Mouse (Mus musculus): ENCODE measurements around the gene Snx18. TPM values are rescaled to one million over a fixed set of nuclear protein-coding genes. Genes with fewer than 3 reads are reported as not detected.

Snx18 gene
- polyA plus RNA-seq, 1 experiment from 2014 or later = 9.9 TPM

DNA sequence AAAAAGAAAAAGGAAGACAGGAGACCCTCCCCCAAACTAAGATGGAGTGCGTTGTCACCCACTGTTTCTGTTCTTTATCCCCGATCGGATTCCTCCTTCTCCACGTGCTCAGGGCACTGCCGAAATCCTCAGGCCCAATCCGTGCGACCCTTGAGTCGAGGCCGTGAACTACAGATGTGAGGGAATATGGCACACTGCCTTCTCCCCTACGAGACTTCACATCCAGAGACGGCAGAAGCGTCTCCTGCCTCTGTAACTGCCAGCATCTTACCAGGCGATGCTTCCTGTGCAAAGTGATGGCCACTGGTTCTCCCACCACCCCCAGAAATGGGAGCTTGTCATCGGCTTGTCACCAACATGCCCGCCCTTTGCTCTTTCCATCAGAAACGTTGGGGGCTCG lies 24.7 kb downstream of the Snx18 start:
- Histone ChIP-seq H3K4me3 (replicated peaks) (no peak overlapping the region), H3K36me3 (peaks cover 7% of the 10 kb centered on the region; the same call in 1 of the 2 replicates), H3K4me2 (no peak overlapping the region), H3K9me3 (replicated peaks) (no peaks in the 10 kb centered on the region), H3K27me3 (replicated peaks) (no peaks in the 10 kb centered on the region), H3K9ac (replicated peaks) (no peak overlapping the region), H3K27ac (replicated peaks) (no peak overlapping the region), H3K4me1 (peaks cover 32% of the 10 kb centered on the region)
- ATAC-seq (ENCODE audit: low FRiP score) = no peak
- WGBS = 85% methylated on average over 17 of the region's 17 CpGs

DNA sequence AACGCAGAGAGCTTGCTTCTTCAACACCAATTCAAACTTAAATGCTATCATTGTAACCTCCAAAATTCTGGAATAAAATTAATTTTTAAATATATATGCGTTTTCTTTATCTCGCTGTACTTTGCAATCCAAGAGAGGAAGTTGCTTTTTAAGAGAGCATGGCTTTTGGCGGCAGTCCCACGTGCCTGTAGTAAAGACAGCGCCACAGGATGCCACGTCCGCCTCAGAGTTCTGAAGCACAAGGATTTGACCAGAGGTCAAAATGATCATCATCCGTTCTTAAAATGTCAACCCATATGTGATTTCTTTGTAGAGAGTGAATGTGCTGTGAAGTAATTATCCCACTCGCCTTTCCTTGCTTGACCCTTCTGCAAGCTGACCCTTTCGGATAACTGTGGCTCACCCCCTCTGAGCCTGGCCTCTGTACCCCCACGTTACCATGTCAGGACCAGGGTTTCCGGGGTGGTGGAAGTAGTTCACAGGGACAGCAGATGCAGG lies 25.6 kb downstream of the Snx18 start:
- H3K4me1 ChIP-seq = peaks cover 31% of the 10 kb centered on the region
- no peaks in the 10 kb centered on the region for H3K27me3 ChIP-seq (replicated peaks)
- no peak overlapping the region for H3K4me2 ChIP-seq
- no peak overlapping the region for H3K4me3 ChIP-seq (replicated peaks)
- 67% methylated on average over 13 of the region's 13 CpGs for WGBS
- no peak overlapping the region for H3K9ac ChIP-seq (replicated peaks)
- H3K36me3 ChIP-seq = peaks cover 7% of the 10 kb centered on the region; the same call in 1 of the 2 replicates
- no peaks in the 10 kb centered on the region for H3K9me3 ChIP-seq (replicated peaks)
- ATAC-seq (ENCODE audit: low FRiP score) = no peak
- H3K27ac ChIP-seq (replicated peaks) = no peak overlapping the region

DNA sequence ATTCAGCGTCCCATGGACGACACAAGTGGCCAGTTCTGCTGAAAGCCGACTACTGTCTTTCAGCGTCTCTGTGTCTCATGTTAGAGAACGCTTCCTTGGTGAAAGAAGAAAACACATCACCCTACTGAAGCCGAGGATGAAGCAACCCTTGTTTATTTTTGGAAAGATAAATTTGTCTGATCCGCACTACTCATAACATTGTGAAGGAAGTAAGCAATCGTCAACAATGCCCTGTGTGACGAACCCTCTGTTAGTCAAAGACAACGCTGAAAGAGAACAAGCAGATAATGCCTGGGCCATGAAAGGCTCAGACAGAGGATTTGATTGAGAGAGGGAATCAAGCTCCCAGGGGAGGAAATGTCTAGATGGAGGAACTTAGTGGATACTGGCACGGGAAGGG lies 27.0 kb downstream of the Snx18 start:
- Histone ChIP-seq H3K27me3 (replicated peaks) (no peaks in the 10 kb centered on the region), H3K36me3 (peaks cover 7% of the 10 kb centered on the region; the same call in 1 of the 2 replicates), H3K9me3 (replicated peaks) (no peaks in the 10 kb centered on the region), H3K4me1 (peaks cover 28% of the 10 kb centered on the region), H3K27ac (replicated peaks) (no peak overlapping the region), H3K9ac (replicated peaks) (no peak overlapping the region), H3K4me2 (no peak overlapping the region), H3K4me3 (replicated peaks) (no peak overlapping the region)
- 78% methylated on average over 11 of the region's 11 CpGs for WGBS
- ATAC-seq (ENCODE audit: low FRiP score) = no peak

DNA sequence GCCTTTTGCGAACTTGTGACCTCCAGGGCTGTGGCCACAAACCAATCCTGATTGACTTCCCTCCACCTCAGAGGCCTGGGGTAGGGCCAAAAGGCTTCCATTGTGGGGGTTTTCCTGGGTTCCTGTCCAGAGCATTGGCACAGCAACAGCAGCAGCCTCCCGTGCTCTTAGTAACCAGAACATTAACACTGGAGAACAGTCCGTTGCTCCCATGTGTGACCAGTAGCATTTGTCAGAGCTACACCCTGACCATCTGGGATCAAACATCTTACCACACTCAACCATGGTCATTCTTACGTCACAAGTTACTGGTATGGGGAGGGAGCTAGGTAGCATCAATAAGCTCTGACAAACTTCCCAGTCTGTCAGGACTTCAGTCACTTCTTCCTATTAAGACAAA lies 28.1 kb downstream of the Snx18 start:
- 92% methylated on average over 4 of the region's 4 CpGs for WGBS
- no peak for ATAC-seq (ENCODE audit: low FRiP score)
- Histone ChIP-seq H3K36me3 (peaks cover 7% of the 10 kb centered on the region; the same call in 1 of the 2 replicates), H3K27me3 (replicated peaks) (no peaks in the 10 kb centered on the region), H3K4me3 (replicated peaks) (no peak overlapping the region), H3K4me2 (no peak overlapping the region), H3K27ac (replicated peaks) (no peak overlapping the region), H3K9me3 (replicated peaks) (no peaks in the 10 kb centered on the region), H3K4me1 (peaks cover 16% of the 10 kb centered on the region), H3K9ac (replicated peaks) (no peak overlapping the region)

DNA sequence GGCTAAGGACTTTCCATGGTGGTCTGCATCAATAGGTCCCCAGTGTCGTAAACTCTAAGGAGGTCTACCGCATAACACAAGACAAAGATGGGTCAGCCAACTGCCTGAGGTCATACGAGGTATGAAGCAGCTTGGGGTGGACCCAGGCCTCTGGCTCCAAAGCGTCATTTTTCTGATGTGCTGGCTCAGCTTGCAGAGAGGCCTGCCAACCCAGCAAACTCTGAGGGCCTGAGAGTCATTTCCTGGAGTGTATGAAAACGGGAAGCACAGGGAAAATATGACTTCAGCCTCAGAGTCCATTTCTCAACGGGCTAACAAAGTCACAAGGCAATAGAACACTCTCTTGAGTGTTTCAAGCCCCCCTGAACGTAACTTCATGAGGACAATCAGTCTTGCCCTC lies 28.9 kb downstream of the Snx18 start:
- Histone ChIP-seq H3K4me2 (no peak overlapping the region), H3K4me3 (replicated peaks) (no peak overlapping the region), H3K36me3 (peaks cover 7% of the 10 kb centered on the region; the same call in 1 of the 2 replicates), H3K4me1 (peaks cover 15% of the 10 kb centered on the region), H3K27me3 (replicated peaks) (no peaks in the 10 kb centered on the region), H3K9ac (replicated peaks) (no peak overlapping the region), H3K9me3 (replicated peaks) (no peaks in the 10 kb centered on the region), H3K27ac (replicated peaks) (no peak overlapping the region)
- ATAC-seq (ENCODE audit: low FRiP score) = no peak
- 76% methylated on average over 7 of the region's 7 CpGs for WGBS

DNA sequence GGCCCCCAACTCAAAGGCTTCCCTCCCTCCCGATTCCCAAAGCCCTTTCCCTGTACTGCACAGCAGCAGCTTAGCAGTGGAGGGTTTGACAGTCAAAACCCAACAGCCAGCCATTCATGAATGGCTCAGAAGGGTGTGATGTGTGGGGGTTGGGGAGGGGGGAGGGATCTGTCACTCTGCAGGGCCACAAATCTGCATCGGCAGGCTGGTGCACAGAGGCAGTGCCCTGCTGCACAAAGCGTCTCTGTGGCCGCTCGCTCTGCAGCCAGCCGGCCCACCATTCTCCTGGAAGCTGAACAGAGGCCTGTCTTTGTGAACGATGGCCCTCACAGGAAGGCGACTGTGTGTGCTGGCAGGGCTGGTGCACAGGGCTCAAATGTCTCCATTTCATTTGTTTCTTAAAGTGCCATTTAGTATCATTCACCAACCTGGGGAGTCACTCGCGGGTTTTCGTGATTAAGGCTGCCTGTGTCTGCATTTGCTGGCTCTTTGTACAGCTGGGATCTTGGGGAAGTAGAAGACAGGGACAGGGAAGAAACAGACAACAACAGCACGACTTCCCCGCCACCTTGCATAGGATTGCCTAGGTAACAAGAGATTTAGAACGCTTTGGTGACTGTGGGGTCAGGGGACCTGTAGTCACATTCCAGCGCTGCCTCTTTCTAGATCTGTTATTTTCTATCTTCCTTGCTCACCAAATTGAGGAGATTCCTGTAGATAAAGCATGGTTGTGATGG lies 31.0 kb downstream of the Snx18 start:
- ATAC-seq (ENCODE audit: low FRiP score) = peak; percentile 86
- peak overlapping the region; percentile 45; the same call in 1 of the 2 replicates for H3K27ac ChIP-seq (replicated peaks)
- no peaks in the 10 kb centered on the region for H3K27me3 ChIP-seq (replicated peaks)
- peak overlapping the region; percentile 19; the same call in 1 of the 2 replicates for H3K4me2 ChIP-seq
- WGBS = 11% methylated on average over 15 of the region's 15 CpGs
- H3K4me1 ChIP-seq = peaks cover 15% of the 10 kb centered on the region
- H3K4me3 ChIP-seq (replicated peaks) = no peak overlapping the region
- H3K9ac ChIP-seq (replicated peaks) = no peak overlapping the region
- H3K9me3 ChIP-seq (replicated peaks) = no peaks in the 10 kb centered on the region
- H3K36me3 ChIP-seq = no peaks in the 10 kb centered on the region; the same call in 1 of the 2 replicates

DNA sequence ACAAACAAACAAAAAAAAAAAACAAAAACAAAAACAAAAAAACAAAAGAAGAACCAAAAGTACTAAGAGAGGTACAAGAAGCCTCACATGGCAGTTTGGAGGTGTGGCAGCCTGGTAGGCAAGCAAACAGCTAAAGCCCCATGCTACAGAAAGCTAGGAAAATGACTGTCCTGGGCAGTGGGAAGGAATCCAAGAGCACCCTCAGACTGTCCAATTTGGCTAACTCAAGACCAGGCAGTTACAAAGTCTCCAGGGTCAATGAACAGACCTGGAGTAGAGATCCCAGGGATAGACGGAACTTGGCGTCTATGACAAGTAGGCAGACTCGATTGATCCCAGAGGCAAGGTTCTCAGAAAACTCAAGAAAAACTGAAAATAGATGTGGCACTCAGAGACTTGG lies 32.8 kb downstream of the Snx18 start:
- H3K4me1 ChIP-seq = peaks cover 15% of the 10 kb centered on the region

DNA sequence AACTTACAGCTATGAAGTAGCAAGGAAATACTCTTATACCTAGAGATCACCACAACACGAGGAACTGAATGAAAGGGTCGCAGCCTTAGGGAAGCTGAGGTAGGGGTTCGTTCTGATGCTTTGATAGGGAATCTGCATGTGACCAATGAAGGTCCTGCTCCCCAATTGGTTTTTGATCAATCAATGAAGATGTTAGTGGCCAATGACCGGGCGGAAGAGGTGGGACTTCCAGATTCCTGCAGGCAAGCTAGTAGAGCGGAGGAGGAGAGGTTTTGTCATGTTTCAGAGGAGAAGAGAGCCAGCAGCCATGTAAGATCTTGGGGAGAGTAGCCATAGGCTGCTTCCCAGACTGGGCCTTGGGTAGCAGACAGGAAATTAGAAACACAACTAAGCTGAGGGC lies 33.9 kb downstream of the Snx18 start:
- Histone ChIP-seq H3K36me3 (no peaks in the 10 kb centered on the region), H3K9me3 (replicated peaks) (no peaks in the 10 kb centered on the region), H3K27ac (replicated peaks) (no peak overlapping the region), H3K27me3 (replicated peaks) (no peaks in the 10 kb centered on the region), H3K9ac (replicated peaks) (no peak overlapping the region), H3K4me2 (no peak overlapping the region), H3K4me1 (peaks cover 15% of the 10 kb centered on the region), H3K4me3 (replicated peaks) (no peak overlapping the region)
- whole genome bisulfite sequencing = 79% methylated on average over 6 of the region's 6 CpGs
- no peak for ATAC-seq (ENCODE audit: low FRiP score)

More for the DNA sequence above, 32.8 kb downstream of the Snx18 start:
- Histone ChIP-seq H3K36me3 (no peaks in the 10 kb centered on the region; the same call in 1 of the 2 replicates), H3K9me3 (replicated peaks) (no peaks in the 10 kb centered on the region), H3K4me3 (replicated peaks) (no peak overlapping the region), H3K27ac (replicated peaks) (no peak overlapping the region), H3K9ac (replicated peaks) (no peak overlapping the region), H3K27me3 (replicated peaks) (no peaks in the 10 kb centered on the region), H3K4me2 (no peak overlapping the region)
- no peak for ATAC-seq (ENCODE audit: low FRiP score)
- 98% methylated on average over 3 of the region's 3 CpGs for WGBS

DNA sequence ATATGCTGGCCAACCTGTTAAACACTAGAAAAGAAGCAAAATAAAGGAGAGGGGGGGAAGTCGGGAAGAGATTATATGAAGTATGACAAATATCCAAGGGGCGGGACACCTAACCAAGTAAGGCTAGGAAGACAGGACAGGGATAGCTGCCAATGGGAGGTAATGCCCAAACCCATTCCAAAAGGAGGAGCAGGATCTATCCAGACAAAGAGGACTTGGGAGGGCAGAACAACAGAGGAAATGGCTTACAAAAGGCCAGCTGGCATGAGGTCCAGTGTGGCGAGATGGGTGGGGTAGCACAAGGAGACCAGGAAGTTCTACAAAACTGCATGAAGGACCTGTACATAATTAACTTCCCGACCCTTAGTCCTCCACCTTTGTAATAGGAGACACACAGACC lies 34.8 kb downstream of the Snx18 start:
- Histone ChIP-seq H3K4me3 (replicated peaks) (no peak overlapping the region), H3K4me2 (no peak overlapping the region), H3K9me3 (replicated peaks) (no peaks in the 10 kb centered on the region), H3K36me3 (no peaks in the 10 kb centered on the region), H3K27ac (replicated peaks) (no peak overlapping the region), H3K4me1 (peaks cover 15% of the 10 kb centered on the region), H3K27me3 (replicated peaks) (no peaks in the 10 kb centered on the region), H3K9ac (replicated peaks) (no peak overlapping the region)
- 73% methylated on average over 4 of the region's 4 CpGs for WGBS
- ATAC-seq (ENCODE audit: low FRiP score) = no peak

DNA sequence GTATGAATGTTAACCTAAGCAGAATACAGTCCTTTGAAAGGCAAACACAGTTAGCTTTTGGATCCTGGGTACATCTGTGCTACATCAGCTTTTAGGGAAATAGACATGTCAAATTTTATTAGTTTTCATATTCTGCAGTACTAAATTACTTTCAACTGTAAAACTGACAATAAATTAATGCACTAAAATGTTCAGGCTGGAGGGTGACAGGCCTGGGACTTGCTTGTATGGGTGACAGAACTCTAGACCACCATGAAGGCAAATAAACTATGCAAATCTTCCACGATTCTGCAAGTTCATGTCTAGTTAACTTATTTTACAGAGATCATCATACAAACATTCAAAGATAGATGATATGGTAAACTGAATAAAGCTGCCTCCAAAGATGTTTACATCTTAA lies 36.3 kb downstream of the Snx18 start:
- 87% methylated on average over 1 of the region's 1 CpGs for WGBS
- H3K4me2 ChIP-seq = no peak overlapping the region

DNA sequence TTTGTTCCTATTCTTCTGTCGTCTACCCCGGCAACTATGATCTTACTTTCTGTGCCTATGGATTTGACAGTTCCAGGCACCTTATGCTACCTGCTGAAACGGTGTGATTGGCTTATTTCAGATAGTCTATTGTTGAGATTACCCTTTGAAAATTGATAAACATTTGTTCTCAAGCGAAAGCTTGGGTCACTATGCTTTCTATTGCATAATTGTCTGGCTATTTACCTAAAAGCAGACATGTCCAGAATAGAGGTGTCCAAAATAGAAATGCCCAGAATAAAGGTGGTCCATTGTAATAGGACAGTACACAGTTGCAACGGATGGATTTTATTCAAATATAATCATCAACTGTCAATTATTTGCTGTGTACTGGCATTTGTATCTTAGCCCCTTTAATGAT lies 36.9 kb downstream of the Snx18 start:
- Histone ChIP-seq H3K9ac (replicated peaks) (no peak overlapping the region), H3K4me3 (replicated peaks) (no peak overlapping the region), H3K27ac (replicated peaks) (no peak overlapping the region), H3K27me3 (replicated peaks) (no peaks in the 10 kb centered on the region), H3K4me2 (no peak overlapping the region), H3K9me3 (replicated peaks) (no peaks in the 10 kb centered on the region), H3K4me1 (no peaks in the 10 kb centered on the region), H3K36me3 (no peaks in the 10 kb centered on the region)
- ATAC-seq (ENCODE audit: low FRiP score) = no peak
- 95% methylated on average over 5 of the region's 5 CpGs for WGBS

More for the DNA sequence above, 36.3 kb downstream of the Snx18 start:
- H3K9ac ChIP-seq (replicated peaks) = no peak overlapping the region
- no peak overlapping the region for H3K4me3 ChIP-seq (replicated peaks)
- H3K27ac ChIP-seq (replicated peaks) = no peak overlapping the region
- no peaks in the 10 kb centered on the region for H3K36me3 ChIP-seq
- H3K9me3 ChIP-seq (replicated peaks) = no peaks in the 10 kb centered on the region
- ATAC-seq (ENCODE audit: low FRiP score) = no peak
- H3K27me3 ChIP-seq (replicated peaks) = no peaks in the 10 kb centered on the region
- H3K4me1 ChIP-seq = peaks cover 2% of the 10 kb centered on the region

DNA sequence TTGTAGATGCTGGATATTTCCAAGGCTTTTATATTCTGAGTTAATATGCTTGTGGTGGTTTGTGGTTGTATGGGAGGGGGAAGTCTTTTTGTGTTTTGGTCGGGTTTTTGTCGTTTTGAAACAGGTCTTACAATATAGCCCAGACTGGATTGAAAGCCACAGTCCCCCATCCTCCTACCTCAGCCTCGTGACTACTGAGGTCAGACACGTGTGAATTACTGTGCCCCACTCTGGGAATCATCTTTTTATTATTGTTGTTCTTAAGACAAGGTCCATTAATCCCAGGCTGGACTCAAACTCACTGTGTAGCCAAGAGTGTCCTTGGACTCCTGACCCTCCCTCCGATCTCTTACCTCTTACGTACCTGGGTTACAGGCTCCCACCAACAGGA lies 38.0 kb downstream of the Snx18 start:
- ATAC-seq (ENCODE audit: low FRiP score) = no peak
- H3K27ac ChIP-seq (replicated peaks) = no peak overlapping the region
- H3K27me3 ChIP-seq (replicated peaks) = no peaks in the 10 kb centered on the region
- H3K4me1 ChIP-seq = no peaks in the 10 kb centered on the region
- H3K4me3 ChIP-seq (replicated peaks) = no peak overlapping the region
- no peak overlapping the region for H3K4me2 ChIP-seq
- 68% methylated on average over 6 of the region's 6 CpGs for WGBS
- no peak overlapping the region for H3K9ac ChIP-seq (replicated peaks)
- no peaks in the 10 kb centered on the region for H3K36me3 ChIP-seq
- H3K9me3 ChIP-seq (replicated peaks) = no peaks in the 10 kb centered on the region

All from neural tube, embryonic 15.5 days (tissue).